In the genomic region with DNA sequence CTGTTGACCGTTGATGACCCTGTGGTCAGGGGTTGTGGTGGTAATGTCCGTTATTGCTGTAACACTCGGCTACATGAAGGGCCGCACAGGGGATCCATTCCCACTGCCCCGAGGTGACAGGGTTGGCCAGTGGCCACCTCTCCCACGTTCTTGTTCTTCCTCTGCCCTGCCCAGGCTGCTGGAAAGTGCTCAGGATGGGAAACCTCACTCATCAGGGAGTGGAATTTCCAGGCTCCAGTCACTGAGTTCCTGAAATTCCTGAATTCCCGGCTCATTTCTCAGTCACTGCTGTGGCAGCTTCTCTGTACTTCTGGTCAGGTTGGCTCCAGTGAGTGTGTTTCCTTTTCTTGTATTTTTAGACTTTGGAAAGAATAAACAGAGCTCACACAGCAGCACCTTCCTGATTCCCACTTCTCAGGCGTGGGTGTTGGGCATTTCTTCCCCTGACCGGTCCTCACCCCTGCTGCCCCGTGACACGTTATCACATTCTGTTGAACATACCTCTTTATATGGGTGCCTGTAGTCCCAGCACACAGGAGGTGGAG, we compare ENCODE assay signal across 8 mouse cellular contexts. TPM values are rescaled to one million over a fixed set of nuclear protein-coding genes. Genes with fewer than 3 reads are reported as not detected.
DNase-seq lines count a peak whose midpoint lies in the region; ATAC-seq lines count a peak whose summit lies in the region.

No protein-coding gene starts in this region.

- no peaks in the 10 kb centered on the region for H3K27me3 ChIP-seq in embryonic facial prominence, embryonic 14.5 days (replicated peaks; ENCODE audit: control insufficient read depth, insufficient read depth, low read length)
- H3K27me3 ChIP-seq in intestine, embryonic 16.5 days (replicated peaks; ENCODE audit: control insufficient read depth, insufficient read depth, low read length), result no peaks in the 10 kb centered on the region; the same call in 1 of the 2 replicates

- DNase-seq in adrenal gland, adult (ENCODE audit: inconsistent age in 2 of 2, low spot score in 1 of 2), result peak; percentile 37 to 56
- DNase-seq in adrenal gland, postnatal 25 days, result no peak
- DNase-seq in embryonic facial prominence, embryonic 14.5 days (ENCODE audit: low spot score), result peak; percentile 80
- DNase-seq in lung, postnatal 4 days, result peak; percentile 43 to 72
- no peak for DNase-seq in B cell, adult 2 months
- DNase-seq in spleen, adult 18-20 months, result no peak
- no peak for DNase-seq in neural tube, embryonic 10.5 days (ENCODE audit: extremely low spot score, low spot score)

- H3K4me2 ChIP-seq in embryonic facial prominence, embryonic 14.5 days (ENCODE audit: low read depth, low read length), result no peak overlapping the region
- H3K4me2 ChIP-seq in intestine, embryonic 16.5 days (ENCODE audit: low read depth, low read length), result no peak overlapping the region

- H3K4me3 ChIP-seq in embryonic facial prominence, embryonic 14.5 days (ENCODE audit: low read depth, low read length), result no peak overlapping the region
- no peak overlapping the region for H3K4me3 ChIP-seq in intestine, embryonic 16.5 days (ENCODE audit: low read length)

- no peaks in the 10 kb centered on the region for H3K36me3 ChIP-seq in embryonic facial prominence, embryonic 14.5 days (ENCODE audit: control insufficient read depth, insufficient read depth, low read length)
- H3K36me3 ChIP-seq in intestine, embryonic 16.5 days (ENCODE audit: control insufficient read depth, insufficient read depth, low read length), result no peaks in the 10 kb centered on the region

- no peak overlapping the region for H3K27ac ChIP-seq in embryonic facial prominence, embryonic 14.5 days (replicated peaks; ENCODE audit: low read depth, low read length)
- H3K27ac ChIP-seq in intestine, embryonic 16.5 days (ENCODE audit: low read length), result no peak overlapping the region

- no peaks in the 10 kb centered on the region for H3K4me1 ChIP-seq in embryonic facial prominence, embryonic 14.5 days (ENCODE audit: control insufficient read depth, insufficient read depth, low read length)
- no peaks in the 10 kb centered on the region for H3K4me1 ChIP-seq in intestine, embryonic 16.5 days (ENCODE audit: control insufficient read depth, insufficient read depth, low read length)

- 28% methylated on average over 11 of the region's 11 CpGs for WGBS in embryonic facial prominence, embryonic 14.5 days
- WGBS in intestine, embryonic 16.5 days, result 31% methylated on average over 11 of the region's 11 CpGs

- peak; percentile 60; the same call in 1 of the 2 replicates for ATAC-seq in embryonic facial prominence, embryonic 14.5 days (ENCODE audit: low read depth)
- peak; percentile 52 for ATAC-seq in intestine, embryonic 16.5 days

- H3K9ac ChIP-seq in embryonic facial prominence, embryonic 14.5 days (ENCODE audit: low read depth, low read length), result no peak overlapping the region
- H3K9ac ChIP-seq in intestine, embryonic 16.5 days (ENCODE audit: low read depth, low read length), result no peak overlapping the region

- H3K9me3 ChIP-seq in embryonic facial prominence, embryonic 14.5 days (ENCODE audit: control insufficient read depth, low read length), result no peaks in the 10 kb centered on the region
- H3K9me3 ChIP-seq in intestine, embryonic 16.5 days (ENCODE audit: control insufficient read depth, low read length), result no peaks in the 10 kb centered on the region

RNA-seq across cellular contexts. Expression of gene Rnd1, which starts 15.0 kb away (rescaled TPM):
- 1.5 TPM in 2 replicates for total RNA-seq in adrenal gland, postnatal 25 days (2021)
- polyA plus RNA-seq in embryonic facial prominence, embryonic 14.5 days (2014; fragmentation: Nextera tagmentation; extraction: Ambion mirVana), result 0.42 TPM in 2 replicates
- 0.95 and 1.1 TPM in 2 replicates for polyA plus RNA-seq in intestine, embryonic 16.5 days (2015; fragmentation: Nextera tagmentation; extraction: Ambion mirVana)

RNA-seq across cellular contexts. Expression of gene Ccdc65, which starts 15.8 kb away (rescaled TPM):
- total RNA-seq in adrenal gland, postnatal 25 days (2021), result 0.21 TPM in 1 of 2 replicates, not detected in the other
- polyA plus RNA-seq in embryonic facial prominence, embryonic 14.5 days (2014; fragmentation: Nextera tagmentation; extraction: Ambion mirVana), result 1.7 and 3.9 TPM in 2 replicates
- 0.66 and 0.70 TPM in 2 replicates for polyA plus RNA-seq in intestine, embryonic 16.5 days (2015; fragmentation: Nextera tagmentation; extraction: Ambion mirVana)

RNA-seq across cellular contexts. Expression of gene Ddx23, which starts 29.5 kb away (rescaled TPM):
- 76.1 and 88.7 TPM in 2 replicates for total RNA-seq in adrenal gland, postnatal 25 days (2021)
- polyA plus RNA-seq in embryonic facial prominence, embryonic 14.5 days (2014; fragmentation: Nextera tagmentation; extraction: Ambion mirVana), result 21.5 and 23.4 TPM in 2 replicates
- 15.6 and 17.6 TPM in 2 replicates for polyA plus RNA-seq in intestine, embryonic 16.5 days (2015; fragmentation: Nextera tagmentation; extraction: Ambion mirVana)

RNA-seq across cellular contexts. Expression of gene Fkbp11, which starts 35.8 kb away (rescaled TPM):
- 7.0 and 7.4 TPM in 2 replicates for total RNA-seq in adrenal gland, postnatal 25 days (2021)
- polyA plus RNA-seq in embryonic facial prominence, embryonic 14.5 days (2014; fragmentation: Nextera tagmentation; extraction: Ambion mirVana), result 88.8 and 108 TPM in 2 replicates
- 96.8 and 108 TPM in 2 replicates for polyA plus RNA-seq in intestine, embryonic 16.5 days (2015; fragmentation: Nextera tagmentation; extraction: Ambion mirVana)

Comparison
In these comparisons a context has a peak if more than half of its experiments do, and no peak if none do; other contexts are left out.
1. DNase-seq: peak in adrenal gland, adult (2 of 2), embryonic facial prominence, embryonic 14.5 days (single experiment) and lung, postnatal 4 days (2 of 2); none in adrenal gland, postnatal 25 days (single experiment), B cell, adult 2 months (0 of 2), spleen, adult 18-20 months (0 of 2) and neural tube, embryonic 10.5 days (single experiment).